Mouse (Mus musculus) heart, embryonic 11.5 days (tissue): ENCODE data around the gene Arhgap21. TPM values are rescaled to one million over a fixed set of nuclear protein-coding genes. Genes with fewer than 3 reads are reported as not detected.

Experiments
- ATAC-seq: fragments of 200-750 bp; cut with Nextera tagmentation; replicated peaks from 2 replicates; pipeline ENCODE4 v1.8.0; 2017; ENCODE audit warnings: moderate library complexity; ENCODE audit not compliant: insufficient number of reproducible peaks, low FRiP score, low TSS enrichment
- H3K27ac ChIP-seq: fragments of 300-500 bp; sonication (generic); 2 replicates; pipeline ENCODE4 v1.5.1; 2014; ENCODE audit warnings: mild to moderate bottlenecking, low read depth, low read length
- H3K27me3 ChIP-seq: fragments of 300-500 bp; sonication (generic); 2 replicates; pipeline ENCODE4 v1.6.1; 2014; ENCODE audit warnings: mild to moderate bottlenecking, low read length, mixed read lengths; ENCODE audit not compliant: control insufficient read depth, insufficient read depth
- H3K36me3 ChIP-seq: fragments of 300-500 bp; sonication (generic); 2 replicates; pipeline ENCODE4 v1.6.1; 2014; ENCODE audit warnings: mild to moderate bottlenecking, low read length, moderate library complexity, mixed read lengths; ENCODE audit not compliant: control insufficient read depth, insufficient read depth
- H3K4me1 ChIP-seq: fragments of 300-500 bp; sonication (generic); 2 replicates; pipeline ENCODE4 v1.6.1; 2014; ENCODE audit warnings: low read length; ENCODE audit not compliant: control insufficient read depth, insufficient read depth
- H3K4me2 ChIP-seq: fragments of 300-500 bp; sonication (generic); 2 replicates; pipeline ENCODE4 v1.6.1; 2014; ENCODE audit warnings: mild to moderate bottlenecking, moderate library complexity
- H3K4me3 ChIP-seq: fragments of 300-500 bp; sonication (generic); 2 replicates; pipeline ENCODE4 v1.5.1; 2014; ENCODE audit warnings: low read depth, low read length
- H3K9ac ChIP-seq: fragments of 300-500 bp; sonication (generic); 2 replicates; pipeline ENCODE4 v1.6.1; 2014; ENCODE audit warnings: mild to moderate bottlenecking, low read depth, low read length, moderate library complexity
- H3K9me3 ChIP-seq: fragments of 300-500 bp; sonication (generic); replicated peaks from 2 replicates; pipeline ENCODE4 v1.6.1; 2016; ENCODE audit warnings: low read length; ENCODE audit not compliant: control insufficient read depth
- WGBS: fragments of 180-500 bp; shearing (Covaris S2); extraction: QIAGEN DNeasy Blood & Tissue Kit; methylation state at CpG from one replicate; pipeline ENCODE4 v1.1.7; 2014; ENCODE audit not compliant: insufficient replicate concordance; 5-methylcytosine and 5-hydroxymethylcytosine counted together
- polyA plus RNA-seq: library from polyadenylated mRNA; unstranded; fragments of >200 nt; fragmentation: Nextera tagmentation; extraction: Ambion mirVana; gene quantifications from 2 replicates; pipeline ENCODE4 v1.2.1, GENCODE M21; 2014

The Arhgap21 gene
- polyA plus RNA-seq, 1 experiment from 2014 or later, result 19.3 TPM

DNA sequence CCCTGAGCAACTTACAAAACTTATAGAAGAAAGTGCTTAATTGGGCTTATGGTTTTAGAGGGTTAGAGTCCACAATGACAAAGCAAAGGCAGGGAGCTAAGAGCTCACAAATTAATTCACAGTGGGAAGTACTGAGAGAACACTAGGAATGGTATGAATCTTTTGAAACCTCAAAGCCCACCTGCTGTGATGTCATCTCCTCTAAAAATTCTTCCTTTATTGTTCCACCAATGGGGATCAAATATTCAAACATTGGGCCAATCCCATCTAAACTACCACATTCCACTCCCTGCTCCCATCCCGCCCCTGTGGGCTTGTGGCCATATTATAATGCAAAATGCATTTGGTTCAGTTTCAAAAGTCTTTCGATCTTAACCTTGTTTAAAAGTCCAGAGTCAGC lies 22.8 kb upstream of the Arhgap21 start:
- 93% methylated on average over 2 of the region's 2 CpGs for WGBS
- H3K27me3 ChIP-seq, result no peaks in the 10 kb centered on the region
- ATAC-seq, result no peak

DNA sequence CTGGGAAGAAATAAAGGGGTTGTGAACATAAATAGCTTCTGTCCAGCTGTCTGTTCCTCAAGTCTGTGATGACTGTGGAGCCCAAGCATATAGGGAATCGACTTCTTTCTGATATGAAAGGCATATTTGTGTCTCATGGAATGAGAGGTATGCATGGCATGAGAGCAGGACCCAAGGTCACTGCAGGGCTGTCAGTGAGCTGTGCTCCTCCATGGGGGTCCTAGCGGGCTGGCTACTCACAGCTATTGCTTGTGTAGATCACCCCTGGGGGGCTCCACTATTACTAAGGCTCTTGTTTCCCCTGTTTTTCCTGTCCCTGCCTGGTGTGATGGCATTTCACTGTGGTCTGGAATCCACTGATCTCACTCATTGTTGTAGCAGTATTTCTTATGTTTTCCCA lies 22.2 kb upstream of the Arhgap21 start:
- no peak for ATAC-seq
- Histone ChIP-seq H3K4me1 (peaks cover 2% of the 10 kb centered on the region; the same call in 1 of the 2 replicates), H3K4me3 (no peak overlapping the region), H3K36me3 (no peaks in the 10 kb centered on the region), H3K9me3 (no peaks in the 10 kb centered on the region), H3K4me2 (no peak overlapping the region), H3K27me3 (no peaks in the 10 kb centered on the region), H3K9ac (no peak overlapping the region), H3K27ac (no peak overlapping the region)
- 30% methylated on average over 2 of the region's 2 CpGs for WGBS

More for the DNA sequence above, 22.8 kb upstream of the Arhgap21 start:
- H3K4me2 ChIP-seq, result no peak overlapping the region
- peaks cover 2% of the 10 kb centered on the region; the same call in 1 of the 2 replicates for H3K4me1 ChIP-seq
- H3K9ac ChIP-seq, result no peak overlapping the region
- H3K4me3 ChIP-seq, result no peak overlapping the region
- no peaks in the 10 kb centered on the region for H3K36me3 ChIP-seq
- H3K9me3 ChIP-seq, result no peaks in the 10 kb centered on the region
- no peak overlapping the region for H3K27ac ChIP-seq

DNA sequence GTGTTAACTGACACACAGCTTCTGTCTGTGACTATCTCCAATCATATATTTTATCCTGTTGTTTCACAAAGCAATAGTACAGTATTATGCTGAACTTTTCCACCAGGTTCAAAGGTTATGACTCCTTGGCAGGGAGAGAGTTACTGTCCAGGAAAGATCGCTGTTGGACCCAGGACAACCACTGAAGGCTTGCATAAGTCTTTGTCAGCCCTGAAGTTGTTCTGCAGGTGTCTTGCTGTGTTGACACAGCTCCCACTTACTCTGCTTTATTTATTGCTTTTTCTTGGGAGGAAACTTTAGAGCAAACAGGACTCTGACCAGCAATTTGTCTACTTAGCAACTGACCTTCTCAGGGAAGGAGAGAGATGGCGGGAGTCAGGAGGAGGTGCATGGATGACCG lies 21.4 kb upstream of the Arhgap21 start:
- 83% methylated on average over 3 of the region's 3 CpGs for WGBS

DNA sequence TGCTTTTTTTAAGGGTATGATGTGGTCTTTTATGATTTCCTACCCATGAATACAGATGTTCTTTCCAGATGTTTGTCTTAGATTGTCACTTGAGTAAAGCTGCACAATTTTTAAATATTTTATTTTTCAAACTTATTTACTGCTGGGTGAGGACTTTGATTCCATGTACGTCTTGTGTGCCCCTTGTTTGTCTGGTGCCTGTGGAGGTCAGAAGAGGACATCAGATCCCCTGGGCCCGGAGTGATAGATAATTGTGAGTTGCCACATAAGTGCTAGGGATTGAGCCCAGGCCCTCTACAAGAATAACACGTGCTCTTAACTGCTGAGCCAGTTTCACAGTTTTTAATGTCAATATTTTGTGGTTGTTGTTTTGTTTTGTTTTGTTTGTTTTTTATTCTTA lies 19.1 kb upstream of the Arhgap21 start:
- H3K4me3 ChIP-seq, result no peak overlapping the region
- peaks cover 2% of the 10 kb centered on the region; the same call in 1 of the 2 replicates for H3K4me1 ChIP-seq
- H3K9me3 ChIP-seq, result no peaks in the 10 kb centered on the region
- H3K27me3 ChIP-seq, result no peaks in the 10 kb centered on the region
- WGBS, result 41% methylated on average over 3 of the region's 3 CpGs
- H3K27ac ChIP-seq, result no peak overlapping the region
- H3K4me2 ChIP-seq, result no peak overlapping the region
- H3K36me3 ChIP-seq, result no peaks in the 10 kb centered on the region
- no peak overlapping the region for H3K9ac ChIP-seq
- ATAC-seq, result no peak

More for the DNA sequence above, 21.4 kb upstream of the Arhgap21 start:
- no peak for ATAC-seq
- H3K4me3 ChIP-seq, result no peak overlapping the region
- H3K36me3 ChIP-seq, result no peaks in the 10 kb centered on the region
- H3K9ac ChIP-seq, result no peak overlapping the region
- H3K4me1 ChIP-seq, result peaks cover 2% of the 10 kb centered on the region; the same call in 1 of the 2 replicates
- H3K27me3 ChIP-seq, result no peaks in the 10 kb centered on the region
- H3K4me2 ChIP-seq, result no peak overlapping the region
- no peak overlapping the region for H3K27ac ChIP-seq
- no peaks in the 10 kb centered on the region for H3K9me3 ChIP-seq

DNA sequence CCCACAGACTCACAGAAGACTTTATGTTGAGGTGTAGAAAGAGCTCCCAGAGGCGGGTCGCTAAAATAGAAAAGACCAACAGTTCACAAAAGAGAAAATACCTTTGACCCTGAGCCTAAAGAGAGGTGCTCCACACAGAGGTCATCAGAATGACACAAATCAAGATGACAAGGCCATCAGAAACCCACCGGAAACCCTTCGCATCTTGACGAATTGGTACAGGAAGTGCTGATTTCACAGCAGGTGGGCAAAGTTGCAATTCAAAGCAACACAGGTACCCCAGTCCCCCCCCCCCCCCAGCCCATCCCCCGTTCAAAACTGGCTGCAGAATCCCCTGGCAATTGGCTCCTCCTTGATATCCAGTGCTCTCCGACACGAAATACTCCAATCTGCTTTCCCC lies 10.0 kb upstream of the Arhgap21 start:
- WGBS, result 59% methylated on average over 8 of the region's 8 CpGs
- H3K36me3 ChIP-seq, result no peaks in the 10 kb centered on the region
- H3K4me3 ChIP-seq, result no peak overlapping the region
- H3K27me3 ChIP-seq, result no peaks in the 10 kb centered on the region
- no peaks in the 10 kb centered on the region for H3K4me1 ChIP-seq
- no peak overlapping the region for H3K4me2 ChIP-seq
- ATAC-seq, result no peak
- no peak overlapping the region for H3K27ac ChIP-seq
- H3K9me3 ChIP-seq, result no peaks in the 10 kb centered on the region
- H3K9ac ChIP-seq, result no peak overlapping the region

DNA sequence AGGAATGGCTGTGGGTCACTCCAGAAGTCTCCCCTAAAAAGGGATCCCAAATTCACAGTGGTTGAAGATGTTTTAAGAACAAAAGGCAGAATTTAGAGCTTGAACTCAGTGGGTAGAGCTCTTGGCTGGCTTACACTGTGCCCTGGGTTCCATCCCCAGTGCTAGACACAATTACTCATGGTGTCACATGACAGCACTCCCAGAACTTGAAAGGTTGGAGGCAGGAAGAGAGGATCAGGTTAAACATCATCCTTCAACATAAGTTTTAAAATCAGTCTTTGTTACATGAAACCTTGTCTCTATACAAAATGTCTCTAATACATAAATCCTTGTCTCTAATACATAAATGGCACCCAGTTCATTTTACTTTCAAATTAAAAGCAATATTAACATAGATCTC lies 8.4 kb upstream of the Arhgap21 start:
- Histone ChIP-seq H3K4me3 (no peak overlapping the region), H3K36me3 (no peaks in the 10 kb centered on the region), H3K9ac (no peak overlapping the region), H3K27me3 (no peaks in the 10 kb centered on the region), H3K27ac (no peak overlapping the region), H3K4me2 (no peak overlapping the region), H3K4me1 (no peaks in the 10 kb centered on the region), H3K9me3 (no peaks in the 10 kb centered on the region)
- ATAC-seq, result no peak

DNA sequence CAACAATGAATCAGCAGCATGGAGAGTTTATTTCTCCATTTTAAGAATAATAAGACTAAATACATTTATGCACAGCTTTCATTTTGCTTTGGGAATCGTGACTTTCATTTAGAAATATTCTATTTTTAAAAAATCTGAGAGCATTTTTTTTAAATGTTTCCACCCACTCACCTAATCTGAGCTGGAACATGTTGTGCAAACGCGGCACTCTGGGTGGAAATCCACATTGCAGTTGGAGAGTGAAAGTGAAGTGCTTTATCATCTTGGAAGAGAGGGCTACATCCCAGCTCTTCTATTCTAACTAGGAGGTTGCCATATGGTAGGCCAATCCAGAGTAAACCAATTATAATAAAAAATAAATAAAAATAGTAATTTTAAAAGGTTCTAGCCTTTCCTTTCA lies 4.8 kb upstream of the Arhgap21 start:
- Histone ChIP-seq H3K9ac (no peak overlapping the region), H3K36me3 (no peaks in the 10 kb centered on the region), H3K27ac (no peak overlapping the region), H3K27me3 (no peaks in the 10 kb centered on the region), H3K4me1 (0 out of 2 replicates have a peak, but pooled peaks cover 4% of the 10 kb centered on the region), H3K4me3 (no peak overlapping the region), H3K4me2 (no peak overlapping the region), H3K9me3 (no peaks in the 10 kb centered on the region)
- ATAC-seq, result no peak
- WGBS, result 67% methylated on average over 3 of the region's 3 CpGs

DNA sequence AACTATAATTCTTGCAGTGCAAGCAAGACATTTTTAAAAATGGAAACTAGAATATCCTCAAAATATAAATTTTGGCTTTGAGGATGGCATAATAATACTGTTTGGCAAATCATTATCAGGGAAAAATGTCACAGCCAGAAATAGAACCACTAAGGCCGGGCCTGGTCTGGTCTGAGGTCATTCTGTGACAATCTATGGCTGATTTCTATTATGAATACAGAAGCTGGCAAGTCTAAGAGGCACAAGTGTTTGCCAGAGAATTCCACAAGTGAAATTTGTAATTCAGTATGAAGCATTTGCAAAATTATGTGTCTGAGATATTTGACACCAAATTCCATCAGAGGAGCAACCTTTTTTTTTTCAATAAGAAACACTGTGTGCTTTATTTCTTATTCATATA lies 3.5 kb upstream of the Arhgap21 start:
- no peaks in the 10 kb centered on the region for H3K36me3 ChIP-seq
- no peak overlapping the region for H3K4me3 ChIP-seq
- no peak for ATAC-seq
- WGBS, result 29% methylated on average over 1 of the region's 1 CpGs
- H3K27me3 ChIP-seq, result no peaks in the 10 kb centered on the region
- no peak overlapping the region for H3K9ac ChIP-seq
- no peak overlapping the region for H3K4me2 ChIP-seq
- no peak overlapping the region for H3K27ac ChIP-seq
- 0 out of 2 replicates have a peak, but pooled peaks cover 4% of the 10 kb centered on the region for H3K4me1 ChIP-seq
- H3K9me3 ChIP-seq, result no peaks in the 10 kb centered on the region

DNA sequence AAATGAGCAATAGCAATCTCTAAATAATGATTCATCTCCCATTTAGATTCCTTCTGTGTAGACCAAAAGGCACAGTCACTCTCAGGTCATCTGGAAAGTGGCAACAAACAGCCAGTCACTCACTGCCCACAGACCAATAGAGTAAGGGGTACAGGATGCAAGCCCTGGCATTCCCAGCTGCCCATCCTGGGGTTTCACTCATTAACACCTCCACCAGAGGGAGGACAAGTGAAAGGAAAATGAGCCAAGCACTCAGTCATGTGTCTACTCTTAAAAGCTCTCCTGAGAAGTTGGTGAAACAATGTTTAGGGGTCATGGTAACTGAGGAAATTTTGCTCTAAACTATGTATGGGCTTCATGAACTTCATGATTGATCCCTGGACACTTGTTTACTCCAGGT lies 2.9 kb upstream of the Arhgap21 start:
- Histone ChIP-seq H3K27ac (no peak overlapping the region), H3K36me3 (no peaks in the 10 kb centered on the region), H3K4me1 (0 out of 2 replicates have a peak, but pooled peaks cover 4% of the 10 kb centered on the region), H3K4me2 (no peak overlapping the region), H3K4me3 (no peak overlapping the region), H3K27me3 (no peaks in the 10 kb centered on the region), H3K9ac (no peak overlapping the region), H3K9me3 (no peaks in the 10 kb centered on the region)
- no peak for ATAC-seq
